Mouse (Mus musculus) ES-E14 (cell line): ENCODE measurements around the gene Sae1.

Experiments
- CHD2 ChIP-seq: IDR thresholded peaks from 2 replicates; pipeline ENCODE4 v1.6.1; 2014; ENCODE audit warnings: mild to moderate bottlenecking, low read depth, low read length, inconsistent platforms
- HCFC1 ChIP-seq: IDR thresholded peaks from 2 replicates; pipeline ENCODE4 v1.6.1; 2012; ENCODE audit warnings: low read length, inconsistent platforms, borderline replicate concordance; ENCODE audit not compliant: insufficient read depth
- ZC3H11A ChIP-seq: IDR thresholded peaks from 2 replicates; pipeline ENCODE4 v1.6.1; 2012; ENCODE audit warnings: low read depth, mild to moderate bottlenecking, inconsistent platforms, low read length, borderline replicate concordance
- ZNF384 ChIP-seq: IDR thresholded peaks from 2 replicates; pipeline ENCODE4 v1.6.1; 2012; ENCODE audit warnings: low read depth, low read length, inconsistent platforms

DNA sequence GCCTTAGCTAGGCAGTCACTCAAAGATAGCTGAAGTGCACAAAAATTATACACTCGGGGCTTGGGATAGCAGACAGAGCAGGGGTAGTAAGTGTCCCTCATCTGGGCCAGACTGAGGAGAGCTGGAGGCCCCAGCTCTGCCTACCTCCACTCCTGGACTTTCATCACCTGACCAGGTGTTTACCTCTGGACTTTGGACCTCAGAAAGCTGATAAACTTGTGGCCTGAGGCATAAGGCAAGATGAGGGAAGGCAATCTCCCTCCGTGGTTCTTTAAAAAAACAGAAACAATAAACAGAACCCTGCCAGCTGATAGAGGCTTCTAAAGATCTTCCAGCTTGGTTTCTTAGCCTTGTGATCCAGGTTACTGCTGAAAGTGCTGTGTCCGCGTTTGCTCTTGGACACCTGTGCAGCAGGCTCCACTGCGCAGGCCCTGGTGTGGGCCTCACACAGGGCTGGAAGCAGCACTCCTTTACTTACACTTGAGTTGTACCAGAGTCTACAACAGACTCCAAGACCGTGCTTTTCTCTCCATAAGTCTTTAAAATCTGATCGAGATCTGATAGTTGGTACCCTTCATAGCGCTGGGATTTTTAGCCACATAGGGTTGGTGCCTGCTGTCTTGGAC is 33.0 kb upstream of the Sae1 start:
- TF ChIP-seq HCFC1: no peak
- TF ChIP-seq ZNF384: no peak
- no peak for TF ChIP-seq ZC3H11A
- no peak for TF ChIP-seq CHD2
